Mouse (Mus musculus) spleen, embryonic (tissue): Measurements from ENCODE around the gene Chia1.
"Not testable (repeated sequence)": the region's sequence is repeated elsewhere in the genome, so short reads cannot be mapped to it uniquely, and the experiment has no call there.

Experiments
- CTCF ChIA-PET: fragments of 350-600 bp; sonication (Branson Sonifier 250); formaldehyde crosslinking; loops from one replicate; lab custom pipeline; 2022; lab: Charles Lee

Gene Chia1

GRCm38 (mm10) chr3:106112929-106113328, at the start of gene Chia1:
TSS of gene Chia1 (plus strand) at chr3:106113229.
- CTCF ChIA-PET, result no interaction called here

GRCm38 (mm10) chr3:106067707-106068106, 45.3 kb upstream of the Chia1 start:
- CTCF ChIA-PET, result not testable (repeated sequence)

- CTCF ChIA-PET, result no interaction called here
Observed at GRCm38 (mm10) chr3:106070994-106071393, 42.0 kb upstream of the Chia1 start.

GRCm38 (mm10) chr3:106074824-106075223, 38.2 kb upstream of the Chia1 start:
- CTCF ChIA-PET, result interaction anchor here (0.8 kb wide), 1 partner anchor 52 kb away, joined by 3 read pairs; no protein-coding TSS in a partner anchor

- CTCF ChIA-PET, result interaction anchor here (0.7 kb wide), 1 partner anchor 204 kb away, joined by 3 read pairs; no protein-coding TSS in a partner anchor
Observed at GRCm38 (mm10) chr3:106126999-106127398, 14.0 kb downstream of the Chia1 start.

GRCm38 (mm10) chr3:106128807-106129493, 15.9 kb downstream of the Chia1 start:
- CTCF ChIA-PET, result no interaction called here

GRCm38 (mm10) chr3:106131690-106132089, 18.7 kb downstream of the Chia1 start:
- CTCF ChIA-PET, result no interaction called here

- CTCF ChIA-PET, result interaction anchor here (0.6 kb wide), 1 partner anchor 18 kb away, joined by 3 read pairs; no protein-coding TSS in a partner anchor
Observed at GRCm38 (mm10) chr3:106144081-106144480, 31.1 kb downstream of the Chia1 start.

- CTCF ChIA-PET, result no interaction called here
Observed at GRCm38 (mm10) chr3:106154413-106154812, 41.4 kb downstream of the Chia1 start.

- CTCF ChIA-PET, result no interaction called here
Observed at GRCm38 (mm10) chr3:106167464-106167863, 54.4 kb downstream of the Chia1 start, which contains the start of gene Chil3. TSS of gene Chil3 (minus strand) at chr3:106167564.

- CTCF ChIA-PET, result no interaction called here
Observed at GRCm38 (mm10) chr3:106170522-106171053, 57.6 kb downstream of the Chia1 start.

- CTCF ChIA-PET, result no interaction called here
Observed at GRCm38 (mm10) chr3:106171135-106171731, 58.2 kb downstream of the Chia1 start.

GRCm38 (mm10) chr3:106172506-106172905, 59.5 kb downstream of the Chia1 start:
- CTCF ChIA-PET, result not testable (repeated sequence)

- CTCF ChIA-PET, result not testable (repeated sequence)
Observed at GRCm38 (mm10) chr3:106174971-106175370, 61.9 kb downstream of the Chia1 start.

GRCm38 (mm10) chr3:106177509-106178189, 64.6 kb downstream of the Chia1 start:
- CTCF ChIA-PET, result no interaction called here
